Mouse (Mus musculus) neural tube, embryonic 15.5 days (tissue): ENCODE results near the gene Rpl10a. TPM values are rescaled to one million over a fixed set of nuclear protein-coding genes. Genes with fewer than 3 reads are reported as not detected.
A peak's percentile ranks its signal among the peaks of the same experiment; 100 is the strongest.

Experiments
- ATAC-seq: fragments of 200-750 bp; cut with Nextera tagmentation; 2 replicates; pipeline ENCODE4 v1.8.0; 2017; ENCODE audit warnings: mild to moderate bottlenecking, moderate TSS enrichment, moderate library complexity; ENCODE audit not compliant: low FRiP score
- H3K27ac ChIP-seq: fragments of 300-500 bp; sonication (generic); replicated peaks from 2 replicates; pipeline ENCODE4 v1.5.1; 2015; ENCODE audit warnings: mild to moderate bottlenecking, inconsistent platforms
- H3K27me3 ChIP-seq: fragments of 300-500 bp; sonication (generic); replicated peaks from 2 replicates; pipeline ENCODE4 v1.6.1; 2015; ENCODE audit warnings: inconsistent platforms
- H3K36me3 ChIP-seq: fragments of 300-500 bp; sonication (generic); 2 replicates; pipeline ENCODE4 v1.6.1; 2015; ENCODE audit warnings: inconsistent platforms
- H3K4me1 ChIP-seq: fragments of 300-500 bp; sonication (generic); 2 replicates; pipeline ENCODE4 v1.6.1; 2015; ENCODE audit warnings: inconsistent platforms
- H3K4me2 ChIP-seq: fragments of 300-500 bp; sonication (generic); 2 replicates; pipeline ENCODE4 v1.6.1; 2015; ENCODE audit warnings: inconsistent platforms, mild to moderate bottlenecking, moderate library complexity
- H3K4me3 ChIP-seq: fragments of 300-500 bp; sonication (generic); replicated peaks from 2 replicates; pipeline ENCODE4 v1.5.1; 2015; ENCODE audit warnings: mild to moderate bottlenecking, inconsistent platforms
- H3K9ac ChIP-seq: fragments of 300-500 bp; sonication (generic); replicated peaks from 2 replicates; pipeline ENCODE4 v1.6.1; 2015; ENCODE audit warnings: mild to moderate bottlenecking, inconsistent platforms
- H3K9me3 ChIP-seq: fragments of 300-500 bp; sonication (generic); replicated peaks from 2 replicates; pipeline ENCODE4 v1.6.1; 2016; ENCODE audit warnings: inconsistent platforms
- WGBS: fragments of 180-500 bp; shearing (Covaris S2); methylation state at CpG from one replicate; pipeline ENCODE4 v1.1.7; 2015; ENCODE audit warnings: mixed read lengths; 5-methylcytosine and 5-hydroxymethylcytosine counted together
- polyA plus RNA-seq: library from polyadenylated mRNA; unstranded; fragments of >200 nt; fragmentation: Nextera tagmentation; extraction: Ambion mirVana; gene quantifications from 2 replicates; pipeline ENCODE4 v1.2.1, GENCODE M21; 2015

Rpl10a gene
- 329 and 387 TPM in 2 replicates for polyA plus RNA-seq

DNA sequence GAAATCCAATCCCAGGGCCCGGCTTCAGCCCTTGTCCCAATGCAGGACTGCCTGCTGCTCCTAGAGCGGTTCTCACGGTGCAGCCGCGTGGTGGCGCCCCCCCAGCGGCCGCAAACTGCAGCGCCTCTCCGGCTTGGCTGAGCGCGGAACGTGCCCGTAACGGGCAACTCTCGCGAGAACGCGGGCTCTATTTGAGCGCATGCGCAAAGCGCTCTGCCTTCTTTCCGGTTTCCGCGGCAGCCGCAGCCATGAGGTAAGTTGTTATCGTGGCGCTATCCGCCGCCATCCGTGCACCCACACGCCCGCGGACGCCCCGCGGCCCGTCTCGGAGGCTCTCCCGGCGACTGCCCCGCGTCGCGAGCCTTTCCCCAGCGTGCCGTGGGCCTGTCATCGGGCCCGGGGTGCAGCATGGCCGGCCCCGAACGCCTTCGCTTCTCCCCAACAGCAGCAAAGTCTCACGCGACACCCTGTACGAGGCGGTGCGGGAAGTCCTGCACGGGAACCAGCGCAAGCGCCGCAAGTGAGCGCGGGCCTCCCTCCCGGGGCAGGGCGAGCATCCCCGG, at the start of gene Rpl10a:
TSS of gene Rpl10a (plus strand) at position 106 of the 563 bp plus-strand sequence.
- Histone ChIP-seq H3K4me1 (peaks cover 42% of the 10 kb centered on the region), H3K4me3 (peak within 1 kb of the TSS; percentile 77), H3K36me3 (peaks cover 19% of the 10 kb centered on the region), H3K4me2 (peak within 1 kb of the TSS; percentile 90), H3K27ac (peak within 1 kb of the TSS; percentile 93), H3K9ac (peak within 1 kb of the TSS; percentile 98), H3K27me3 (no peaks in the 10 kb centered on the region), H3K9me3 (no peaks in the 10 kb centered on the region)
- WGBS = under 1% methylated on average over 67 of the region's 67 CpGs
- peak; percentile 88 for ATAC-seq

DNA sequence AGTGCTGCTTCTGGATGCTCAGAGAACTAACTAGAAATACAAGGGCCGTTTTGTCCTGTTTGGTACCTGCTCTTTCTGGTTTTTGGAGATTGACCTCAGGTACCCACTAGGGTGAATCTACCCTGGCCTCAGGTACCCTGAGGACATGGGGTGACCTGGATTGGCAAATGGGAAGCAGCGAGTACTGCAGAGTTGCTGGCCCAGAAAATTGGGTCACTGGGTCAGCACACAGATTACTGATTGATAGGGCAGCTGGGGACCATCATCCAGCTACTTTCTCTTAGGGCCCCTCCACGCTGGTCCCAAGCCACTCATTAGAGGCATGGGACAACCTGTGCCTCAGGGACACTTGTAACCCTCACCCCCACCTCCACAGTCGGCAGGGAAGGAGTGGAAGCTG, 49.0 kb upstream of the Rpl10a start:
- no peak overlapping the region for H3K4me2 ChIP-seq
- peaks cover 40% of the 10 kb centered on the region for H3K4me1 ChIP-seq
- ATAC-seq = no peak
- no peak overlapping the region for H3K27ac ChIP-seq
- WGBS = 48% methylated on average over 4 of the region's 4 CpGs
- no peaks in the 10 kb centered on the region for H3K27me3 ChIP-seq
- no peak overlapping the region for H3K4me3 ChIP-seq
- no peak overlapping the region for H3K9ac ChIP-seq
- H3K9me3 ChIP-seq = no peaks in the 10 kb centered on the region
- no peaks in the 10 kb centered on the region for H3K36me3 ChIP-seq

DNA sequence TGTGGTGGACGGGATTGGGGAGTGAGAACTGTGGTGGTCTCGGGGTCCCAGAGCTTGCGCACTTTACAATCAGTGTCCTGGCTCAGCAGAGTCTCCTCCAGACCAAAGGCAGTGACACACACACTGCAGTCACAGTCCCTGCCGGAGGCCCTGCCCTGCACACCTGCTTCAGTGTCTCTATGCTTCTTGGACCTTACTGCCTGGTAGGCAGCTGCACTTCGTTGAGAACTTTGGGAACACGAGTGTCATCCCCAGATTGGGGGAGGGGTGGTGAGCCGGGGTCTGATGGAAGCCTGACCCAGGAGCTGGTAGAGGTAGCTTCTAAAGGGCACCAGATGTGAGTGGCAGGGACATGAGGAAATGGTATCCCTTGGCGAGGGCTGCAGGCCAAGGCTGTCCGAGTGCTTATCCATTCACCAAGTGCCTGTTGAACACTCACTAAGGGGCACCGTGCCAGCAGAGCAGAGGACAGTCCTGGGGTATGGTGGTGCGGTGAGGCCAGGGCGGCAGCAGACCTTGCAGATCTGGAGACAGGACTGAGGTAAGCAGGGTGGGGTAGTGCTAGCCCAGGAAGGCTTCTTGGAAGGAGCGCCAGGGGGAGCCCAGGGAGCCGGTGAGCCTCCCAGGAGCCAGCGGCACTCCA, 48.4 kb upstream of the Rpl10a start:
- no peaks in the 10 kb centered on the region for H3K27me3 ChIP-seq
- H3K4me3 ChIP-seq = no peak overlapping the region
- no peak for ATAC-seq
- H3K9me3 ChIP-seq = no peaks in the 10 kb centered on the region
- peaks cover 40% of the 10 kb centered on the region for H3K4me1 ChIP-seq
- WGBS = 66% methylated on average over 15 of the region's 15 CpGs
- H3K9ac ChIP-seq = no peak overlapping the region
- H3K36me3 ChIP-seq = no peaks in the 10 kb centered on the region
- 0 out of 2 replicates have a peak overlapping the region, but pooled peaks have one; percentile 18 for H3K27ac ChIP-seq
- H3K4me2 ChIP-seq = no peak overlapping the region

DNA sequence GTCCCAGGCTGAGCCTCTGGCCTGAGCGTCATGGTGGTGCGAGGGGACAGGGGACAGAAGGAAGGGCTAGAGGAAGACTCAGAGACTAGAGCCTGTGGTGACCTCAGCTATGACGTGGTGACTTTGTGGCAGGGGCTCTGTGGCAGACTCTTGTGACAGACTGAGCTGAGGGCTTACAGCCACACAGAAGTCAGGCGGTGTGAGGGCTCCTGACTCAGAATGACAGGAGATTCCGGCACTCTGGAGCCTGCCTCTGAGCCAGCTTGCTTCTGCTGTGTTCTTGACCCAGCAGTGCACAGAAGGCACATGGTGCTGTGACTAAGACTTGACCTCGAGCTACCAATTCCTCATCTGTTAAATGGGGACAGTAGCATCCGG, 47.9 kb upstream of the Rpl10a start:
- Histone ChIP-seq H3K9ac (no peak overlapping the region), H3K4me2 (no peak overlapping the region), H3K4me3 (no peak overlapping the region), H3K27ac (0 out of 2 replicates have a peak overlapping the region, but pooled peaks have one; percentile 18), H3K9me3 (no peaks in the 10 kb centered on the region), H3K27me3 (no peaks in the 10 kb centered on the region), H3K36me3 (no peaks in the 10 kb centered on the region), H3K4me1 (peaks cover 44% of the 10 kb centered on the region)
- ATAC-seq = no peak
- WGBS = 78% methylated on average over 7 of the region's 7 CpGs

DNA sequence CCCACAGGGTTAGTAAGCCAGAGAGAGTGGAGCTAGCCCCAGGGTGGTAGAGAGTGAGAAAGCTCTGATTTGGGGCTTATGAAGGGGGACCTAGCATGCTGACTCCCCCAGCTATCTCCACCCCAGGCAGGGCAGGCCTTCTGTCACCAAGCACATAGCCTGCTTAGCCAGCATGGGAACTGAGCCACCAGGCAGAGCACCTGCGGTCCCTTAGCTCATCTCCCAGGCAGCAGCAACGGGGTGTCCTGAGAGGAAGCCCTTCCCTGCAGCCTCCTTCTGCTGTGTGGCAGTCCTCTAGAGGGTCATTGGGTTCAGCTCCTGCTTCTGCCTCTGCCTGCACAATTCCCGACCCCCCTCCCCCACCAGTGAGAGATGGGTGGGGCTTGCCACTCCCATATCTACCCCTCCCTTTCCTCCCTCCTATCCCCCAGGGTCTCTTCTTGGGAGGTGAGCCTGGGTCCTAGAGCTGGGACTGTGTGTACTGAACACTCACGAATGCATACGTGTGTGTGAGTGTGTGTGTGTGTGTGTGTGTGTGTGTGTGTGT, 47.4 kb upstream of the Rpl10a start:
- Histone ChIP-seq H3K4me2 (no peak overlapping the region), H3K9me3 (no peaks in the 10 kb centered on the region), H3K36me3 (no peaks in the 10 kb centered on the region), H3K4me1 (peaks cover 49% of the 10 kb centered on the region), H3K27me3 (no peaks in the 10 kb centered on the region), H3K4me3 (no peak overlapping the region), H3K27ac (no peak overlapping the region), H3K9ac (no peak overlapping the region)
- ATAC-seq = no peak
- WGBS = 17% methylated on average over 5 of the region's 5 CpGs

DNA sequence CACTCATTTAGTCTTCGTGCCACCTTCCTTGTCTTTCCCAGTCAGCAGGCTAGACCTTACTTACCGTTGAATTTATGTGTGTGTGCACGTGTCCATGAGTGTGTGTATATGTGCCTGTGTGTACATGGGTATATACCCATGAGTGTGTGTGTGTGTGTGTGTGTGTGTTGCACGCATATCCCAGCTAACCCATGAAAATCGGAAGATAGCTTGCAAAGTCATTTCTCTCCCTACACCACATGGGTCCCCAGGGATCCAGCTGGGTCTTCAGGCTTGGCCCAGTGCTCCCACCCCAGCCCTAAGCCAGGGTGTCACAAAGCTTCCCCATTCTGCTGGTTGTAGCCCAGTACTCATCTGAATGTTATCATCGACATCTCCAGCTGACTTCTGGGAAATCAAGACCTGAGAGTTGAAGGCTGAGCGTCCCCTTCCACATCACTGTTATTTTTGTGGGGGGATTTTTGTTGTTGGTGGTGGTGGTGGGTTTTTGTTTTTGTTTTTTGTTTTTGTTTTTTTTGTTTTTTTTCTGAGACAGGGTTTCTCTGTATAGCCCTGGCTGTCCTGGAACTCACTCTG, 46.3 kb upstream of the Rpl10a start:
- Histone ChIP-seq H3K4me1 (peaks cover 54% of the 10 kb centered on the region), H3K4me3 (no peak overlapping the region), H3K36me3 (no peaks in the 10 kb centered on the region), H3K4me2 (no peak overlapping the region), H3K27me3 (no peaks in the 10 kb centered on the region), H3K9me3 (no peaks in the 10 kb centered on the region), H3K9ac (no peak overlapping the region), H3K27ac (no peak overlapping the region)
- 88% methylated on average over 7 of the region's 7 CpGs for WGBS
- ATAC-seq = no peak

DNA sequence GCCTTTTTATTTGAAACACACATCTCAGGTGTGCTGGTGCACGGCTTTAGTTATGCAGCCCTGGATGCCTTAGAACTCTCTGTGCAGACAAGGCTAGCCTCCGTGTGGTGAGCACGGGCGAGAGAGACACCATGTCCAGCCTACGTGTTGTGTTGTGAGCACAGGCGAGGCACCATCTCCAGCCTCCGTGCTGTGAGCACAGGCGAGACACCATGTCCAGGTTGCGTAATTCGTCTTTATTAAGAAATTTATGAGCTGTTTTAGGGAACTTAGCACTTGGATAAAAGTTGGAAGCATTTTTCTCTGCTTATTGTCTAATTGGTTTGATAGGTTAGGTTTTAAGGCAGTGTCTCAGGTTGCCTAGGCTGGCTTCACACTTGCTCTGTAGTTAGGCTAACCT, 45.1 kb upstream of the Rpl10a start:
- H3K4me1 ChIP-seq = peaks cover 48% of the 10 kb centered on the region
- no peak for ATAC-seq
- no peaks in the 10 kb centered on the region for H3K27me3 ChIP-seq
- H3K4me2 ChIP-seq = no peak overlapping the region
- no peak overlapping the region for H3K27ac ChIP-seq
- H3K9me3 ChIP-seq = no peaks in the 10 kb centered on the region
- no peak overlapping the region for H3K4me3 ChIP-seq
- 89% methylated on average over 10 of the region's 10 CpGs for WGBS
- H3K9ac ChIP-seq = no peak overlapping the region
- H3K36me3 ChIP-seq = no peaks in the 10 kb centered on the region

DNA sequence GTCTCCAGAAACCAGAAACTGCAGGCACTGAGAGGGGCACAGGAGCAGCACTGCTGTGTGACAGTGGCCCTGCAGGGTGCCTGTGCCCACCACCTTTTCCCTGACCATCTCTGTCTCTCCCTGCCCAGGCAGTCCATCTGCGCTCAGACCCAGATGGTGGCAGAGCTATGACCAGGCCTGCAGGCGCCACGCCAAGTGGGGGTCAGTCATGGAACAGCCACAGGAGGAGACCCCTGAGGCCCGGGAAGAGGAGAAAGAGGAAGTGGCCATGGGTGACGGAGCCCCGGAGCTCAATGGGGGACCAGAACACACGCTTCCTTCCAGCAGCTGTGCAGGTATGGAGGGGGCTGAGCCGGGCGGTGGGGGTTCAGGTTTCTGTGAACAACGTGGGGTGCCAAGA, 42.1 kb upstream of the Rpl10a start:
- Histone ChIP-seq H3K9ac (no peak overlapping the region), H3K4me2 (no peak overlapping the region), H3K36me3 (no peaks in the 10 kb centered on the region), H3K27me3 (no peaks in the 10 kb centered on the region), H3K4me3 (no peak overlapping the region), H3K4me1 (peaks cover 31% of the 10 kb centered on the region), H3K27ac (no peak overlapping the region), H3K9me3 (no peaks in the 10 kb centered on the region)
- ATAC-seq = no peak
- 84% methylated on average over 10 of the region's 10 CpGs for WGBS

DNA sequence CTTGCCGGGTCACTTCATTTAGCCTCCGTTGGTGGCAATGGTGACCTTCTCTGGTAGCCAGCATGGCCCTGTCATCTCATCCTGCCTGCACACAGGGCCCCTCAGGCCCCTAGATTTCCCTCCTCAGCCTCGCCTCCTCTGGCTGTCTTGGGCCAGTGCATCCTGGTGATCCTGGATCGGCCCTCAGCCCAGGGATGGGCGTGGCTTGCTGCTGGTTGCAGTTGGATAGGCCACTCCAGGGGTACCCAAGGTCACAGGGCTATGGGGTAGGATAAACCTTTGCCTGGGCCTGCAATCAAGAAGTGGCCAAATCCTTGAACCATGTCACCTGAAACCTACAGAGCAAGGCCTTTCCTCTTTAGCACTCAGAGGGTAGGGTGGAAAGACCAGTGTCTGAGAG, 41.3 kb upstream of the Rpl10a start:
- Histone ChIP-seq H3K36me3 (no peaks in the 10 kb centered on the region), H3K9ac (no peak overlapping the region), H3K4me3 (no peak overlapping the region), H3K9me3 (no peaks in the 10 kb centered on the region), H3K27ac (no peak overlapping the region), H3K4me1 (peaks cover 26% of the 10 kb centered on the region), H3K27me3 (no peaks in the 10 kb centered on the region), H3K4me2 (no peak overlapping the region)
- no peak for ATAC-seq
- WGBS = 52% methylated on average over 5 of the region's 5 CpGs

DNA sequence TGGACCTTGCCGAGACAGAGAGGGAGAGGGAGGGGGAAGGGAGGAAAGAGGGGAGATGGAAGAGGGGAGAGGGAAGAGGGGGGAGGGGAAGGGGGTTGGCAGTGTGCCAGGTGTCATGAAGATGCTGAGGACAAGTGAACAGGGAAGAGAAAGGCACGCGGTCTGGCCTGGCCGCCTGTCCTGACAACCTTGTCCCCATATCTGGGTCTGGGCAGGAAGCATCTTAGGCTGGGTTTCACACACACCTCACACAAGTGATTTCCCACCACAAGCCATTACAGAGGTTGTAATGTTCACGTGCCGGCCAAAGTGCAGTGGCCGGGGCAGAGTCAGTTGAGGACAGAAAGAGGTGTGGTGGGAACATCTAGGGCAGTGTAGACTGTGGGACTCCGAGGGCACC, 40.7 kb upstream of the Rpl10a start:
- WGBS = 51% methylated on average over 8 of the region's 8 CpGs
- no peaks in the 10 kb centered on the region for H3K9me3 ChIP-seq
- no peak overlapping the region for H3K4me3 ChIP-seq
- no peak overlapping the region for H3K4me2 ChIP-seq
- H3K27me3 ChIP-seq = no peaks in the 10 kb centered on the region
- no peak overlapping the region for H3K9ac ChIP-seq
- no peak overlapping the region for H3K27ac ChIP-seq
- peaks cover 26% of the 10 kb centered on the region for H3K4me1 ChIP-seq
- no peaks in the 10 kb centered on the region for H3K36me3 ChIP-seq
- no peak for ATAC-seq

DNA sequence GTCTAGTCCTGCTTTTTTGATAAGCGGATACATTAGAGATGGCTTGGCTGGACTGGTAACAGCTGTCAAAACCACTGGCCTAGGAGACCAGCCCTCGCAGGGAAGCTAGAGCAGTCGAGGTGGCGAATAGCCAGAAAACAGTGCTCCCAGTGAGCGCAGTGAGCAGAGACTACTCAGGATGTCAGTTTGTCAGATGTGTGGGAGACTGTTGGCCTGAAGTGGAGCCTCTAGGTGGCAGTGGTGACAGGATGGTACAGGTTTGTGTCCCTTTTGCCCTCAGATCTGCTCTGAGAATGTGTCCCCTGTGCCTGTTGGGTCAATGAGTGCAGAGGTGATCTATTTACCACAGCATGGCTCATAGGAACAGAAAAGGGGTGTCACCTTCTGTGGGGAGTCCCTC, 40.3 kb upstream of the Rpl10a start:
- ATAC-seq = no peak
- Histone ChIP-seq H3K27ac (no peak overlapping the region), H3K4me3 (no peak overlapping the region), H3K9ac (no peak overlapping the region), H3K4me2 (no peak overlapping the region), H3K9me3 (no peaks in the 10 kb centered on the region), H3K36me3 (no peaks in the 10 kb centered on the region), H3K27me3 (no peaks in the 10 kb centered on the region), H3K4me1 (peaks cover 26% of the 10 kb centered on the region)
- WGBS = 51% methylated on average over 5 of the region's 5 CpGs

DNA sequence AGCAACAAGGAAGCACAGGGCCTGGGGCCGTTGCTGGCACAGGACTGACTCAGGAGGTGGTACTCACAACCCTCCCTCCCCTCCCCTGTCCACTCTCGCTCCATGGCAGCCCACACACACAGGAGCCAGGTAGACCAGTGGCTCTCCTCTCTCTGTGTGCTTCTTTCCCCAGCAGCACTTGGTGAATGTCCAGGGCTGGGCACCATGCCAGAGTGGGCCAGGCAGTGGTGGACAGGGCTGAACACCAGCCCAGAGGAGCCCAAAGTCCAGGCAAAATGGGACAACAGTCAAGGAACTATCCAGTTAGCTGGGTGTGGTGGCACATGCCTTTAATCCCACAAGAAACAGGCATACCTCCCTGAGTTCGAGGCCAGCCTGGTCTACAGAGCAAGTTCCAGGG, 38.0 kb upstream of the Rpl10a start:
- 67% methylated on average over 3 of the region's 3 CpGs for WGBS
- no peak overlapping the region for H3K4me2 ChIP-seq
- H3K27ac ChIP-seq = no peak overlapping the region
- H3K4me3 ChIP-seq = no peak overlapping the region
- H3K27me3 ChIP-seq = no peaks in the 10 kb centered on the region
- H3K9ac ChIP-seq = no peak overlapping the region
- no peak for ATAC-seq
- peaks cover 34% of the 10 kb centered on the region for H3K4me1 ChIP-seq
- no peaks in the 10 kb centered on the region for H3K36me3 ChIP-seq
- no peaks in the 10 kb centered on the region for H3K9me3 ChIP-seq
